ENCODE assay signal across 8 mouse cellular contexts in the genomic region with DNA sequence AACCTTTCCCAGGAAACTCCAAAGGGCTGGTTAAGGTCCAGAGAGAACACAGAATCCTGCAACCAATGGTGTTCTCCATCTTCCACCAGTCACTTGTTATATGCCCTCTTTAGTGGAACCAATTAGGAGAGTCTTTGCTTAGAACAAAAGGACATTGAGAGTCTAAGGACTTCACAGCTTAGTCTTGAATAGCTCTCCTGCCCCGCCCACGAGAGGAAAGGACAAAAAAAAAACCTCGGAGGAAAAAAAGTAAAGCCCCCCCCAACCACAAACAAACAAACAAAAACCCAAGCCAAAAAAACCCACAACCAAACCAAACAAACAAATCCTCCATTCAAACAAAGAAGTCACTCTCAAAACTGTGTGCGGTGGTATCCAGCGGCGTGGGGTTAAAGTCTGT. TPM values are rescaled to one million over a fixed set of nuclear protein-coding genes. Genes with fewer than 3 reads are reported as not detected.
DNase-seq lines count a peak whose midpoint lies in the region; ATAC-seq lines count a peak whose summit lies in the region.
"Had no signal": no experiment of that assay in that cellular context is flagged by ENCODE, and none has a peak within 500 bp of the region (broad histone marks: within the 10 kb centered on the region; RNA-seq: fewer than 3 reads in every experiment).

No protein-coding gene starts in this region.

- no peak for DNase-seq in lung, postnatal 14 days
- DNase-seq in left cerebral cortex, postnatal 36 days (ENCODE audit: low spot score in 2 of 2), result no peak
- DNase-seq in cerebellum, postnatal 25 days, result no peak
- DNase-seq: thymus, postnatal 25 days had no signal

- no peaks in the 10 kb centered on the region for H3K9me3 ChIP-seq in lung, embryonic 16.5 days (ENCODE audit: control insufficient read depth, low read length)
- H3K9me3 ChIP-seq in embryonic facial prominence, embryonic 15.5 days (replicated peaks), result no peaks in the 10 kb centered on the region
- H3K9me3 ChIP-seq in hindbrain, embryonic 16.5 days (ENCODE audit: control insufficient read depth, low read length), result no peaks in the 10 kb centered on the region
- H3K9me3 ChIP-seq in neural tube, embryonic 14.5 days (ENCODE audit: control insufficient read depth, low read length), result no peaks in the 10 kb centered on the region

- peak overlapping the region; percentile 75 for H3K4me3 ChIP-seq in lung, embryonic 16.5 days (ENCODE audit: low read length)
- peak overlapping the region; percentile 58; the same call in 1 of the 2 replicates for H3K4me3 ChIP-seq in embryonic facial prominence, embryonic 15.5 days (replicated peaks)
- peak overlapping the region; percentile 65 for H3K4me3 ChIP-seq in hindbrain, embryonic 16.5 days (ENCODE audit: low read length)
- H3K4me3 ChIP-seq in neural tube, embryonic 14.5 days (ENCODE audit: low read depth, low read length), result peak overlapping the region; percentile 56

- H3K27me3 ChIP-seq in lung, embryonic 16.5 days (ENCODE audit: control insufficient read depth, insufficient read depth, low read depth, low read length), result no peaks in the 10 kb centered on the region
- H3K27me3 ChIP-seq in embryonic facial prominence, embryonic 15.5 days, result peaks cover 14% of the 10 kb centered on the region
- no peaks in the 10 kb centered on the region for H3K27me3 ChIP-seq in hindbrain, embryonic 16.5 days (replicated peaks; ENCODE audit: control insufficient read depth, insufficient read depth, low read length)
- H3K27me3 ChIP-seq in neural tube, embryonic 14.5 days (ENCODE audit: control insufficient read depth, insufficient read depth, low read length), result no peaks in the 10 kb centered on the region

- ATAC-seq in lung, embryonic 16.5 days (ENCODE audit: low read depth), result no peak
- ATAC-seq in embryonic facial prominence, embryonic 15.5 days (ENCODE audit: insufficient number of reproducible peaks, low FRiP score, low TSS enrichment, low read depth), result no peak
- no peak for ATAC-seq in hindbrain, embryonic 16.5 days
- no peak for ATAC-seq in neural tube, embryonic 14.5 days (ENCODE audit: low read depth)

- H3K9ac ChIP-seq in lung, embryonic 16.5 days (ENCODE audit: low read length), result 0 out of 2 replicates have a peak overlapping the region, but pooled peaks have one; percentile 29
- no peak overlapping the region for H3K9ac ChIP-seq in embryonic facial prominence, embryonic 15.5 days
- H3K9ac ChIP-seq in hindbrain, embryonic 16.5 days (ENCODE audit: low read depth, low read length), result no peak overlapping the region
- no peak overlapping the region for H3K9ac ChIP-seq in neural tube, embryonic 14.5 days (replicated peaks; ENCODE audit: low read depth, low read length)

- H3K36me3 ChIP-seq in lung, embryonic 16.5 days (ENCODE audit: control insufficient read depth, insufficient read depth, low read length), result peaks cover 3% of the 10 kb centered on the region
- no peaks in the 10 kb centered on the region for H3K36me3 ChIP-seq in embryonic facial prominence, embryonic 15.5 days
- no peaks in the 10 kb centered on the region for H3K36me3 ChIP-seq in hindbrain, embryonic 16.5 days (ENCODE audit: control insufficient read depth, insufficient read depth, low read length)
- no peaks in the 10 kb centered on the region for H3K36me3 ChIP-seq in neural tube, embryonic 14.5 days (ENCODE audit: control insufficient read depth, insufficient read depth, low read length)

- H3K4me1 ChIP-seq in lung, embryonic 16.5 days (replicated peaks; ENCODE audit: control insufficient read depth, insufficient read depth, low read length), result peaks cover 25% of the 10 kb centered on the region
- peaks cover 29% of the 10 kb centered on the region for H3K4me1 ChIP-seq in embryonic facial prominence, embryonic 15.5 days
- peaks cover 24% of the 10 kb centered on the region for H3K4me1 ChIP-seq in hindbrain, embryonic 16.5 days (ENCODE audit: control insufficient read depth, insufficient read depth, low read depth, low read length)
- peaks cover 14% of the 10 kb centered on the region for H3K4me1 ChIP-seq in neural tube, embryonic 14.5 days (ENCODE audit: control insufficient read depth, insufficient read depth, low read length)

- 9% methylated on average over 6 of the region's 6 CpGs for WGBS in lung, embryonic 16.5 days
- WGBS in embryonic facial prominence, embryonic 15.5 days, result 3% methylated on average over 6 of the region's 6 CpGs
- WGBS in hindbrain, embryonic 16.5 days, result 4% methylated on average over 6 of the region's 6 CpGs
- 4% methylated on average over 6 of the region's 6 CpGs for WGBS in neural tube, embryonic 14.5 days

- H3K4me2 ChIP-seq in lung, embryonic 16.5 days (ENCODE audit: low read depth, low read length), result peak overlapping the region; percentile 88
- H3K4me2 ChIP-seq in embryonic facial prominence, embryonic 15.5 days (replicated peaks), result peak overlapping the region; percentile 88
- H3K4me2 ChIP-seq in hindbrain, embryonic 16.5 days (ENCODE audit: low read length), result peak overlapping the region; percentile 94
- peak overlapping the region; percentile 36; the same call in 1 of the 2 replicates for H3K4me2 ChIP-seq in neural tube, embryonic 14.5 days (ENCODE audit: low read depth, low read length)

- intact Hi-C loops in left cerebral cortex, postnatal 36 days (cut with DNase I), result loop anchor here (5.0 to 10.0 kb wide), 5 partner anchors 92 to 232 kb away; a partner anchor contains a TSS

- H3K27ac ChIP-seq in lung, embryonic 16.5 days (ENCODE audit: low read length), result no peak overlapping the region
- H3K27ac ChIP-seq in embryonic facial prominence, embryonic 15.5 days (replicated peaks), result no peak overlapping the region
- H3K27ac ChIP-seq in hindbrain, embryonic 16.5 days (ENCODE audit: low read depth, low read length), result no peak overlapping the region
- H3K27ac ChIP-seq in neural tube, embryonic 14.5 days (ENCODE audit: low read depth, low read length), result no peak overlapping the region

RNA-seq across cellular contexts. Expression of a gene that starts 2.1 kb away (rescaled TPM):
- 9.0 and 9.1 TPM in 2 replicates for polyA plus RNA-seq in lung, embryonic 16.5 days (2015; fragmentation: Nextera tagmentation; extraction: Ambion mirVana)
- polyA plus RNA-seq in embryonic facial prominence, embryonic 15.5 days (2015; fragmentation: Nextera tagmentation; extraction: Ambion mirVana), result 5.8 TPM in 2 replicates
- 5.9 and 8.2 TPM in 2 replicates for polyA plus RNA-seq in hindbrain, embryonic 16.5 days (2015; fragmentation: Nextera tagmentation; extraction: Ambion mirVana)
- polyA plus RNA-seq in neural tube, embryonic 14.5 days (2014; fragmentation: Nextera tagmentation; extraction: Ambion mirVana), result 5.6 and 6.8 TPM in 2 replicates
- 1 to 10 TPM; 1.5 to 1.6 TPM for total RNA-seq in left cerebral cortex, postnatal 36 days (2021)

Comparison
In these comparisons a context has a peak if more than half of its experiments do, and no peak if none do; other contexts are left out.
1. H3K4me2 ChIP-seq: peak in every context shown above with its lines; median percentile 94 in hindbrain, embryonic 16.5 days; 88 in lung, embryonic 16.5 days; 88 in embryonic facial prominence, embryonic 15.5 days; 36 in neural tube, embryonic 14.5 days.